Mouse (Mus musculus): ENCODE results near the gene Gm16485.

The Gm16485 gene

DNA sequence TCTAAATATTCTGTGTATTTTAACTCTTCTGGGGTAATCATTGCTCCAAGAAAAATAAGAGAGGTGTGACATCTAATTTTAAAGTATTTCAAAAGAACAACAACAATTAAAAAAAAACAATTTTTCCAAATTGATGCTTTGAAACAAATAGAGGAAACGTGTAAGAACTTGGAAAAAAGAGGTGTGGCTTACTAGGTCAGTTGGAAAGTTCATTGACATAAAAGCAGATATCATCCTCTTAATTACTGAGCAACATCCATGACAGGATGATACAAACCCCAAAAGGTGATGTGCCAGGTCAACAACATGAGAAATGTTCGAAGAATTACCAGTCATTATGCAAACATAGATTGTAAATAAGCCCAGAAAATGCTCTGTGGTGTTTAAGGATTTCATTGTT, at the start of gene Gm16485:
Gm16485 (plus strand) TSS at position 301 of the 400 bp plus-strand sequence.
- in situ Hi-C loops (cut with MseI, MboI), result loop anchor here in 1 of 2 experiments (25.0 kb wide), 1 partner anchor 734 kb away; no protein-coding TSS in a partner anchor

DNA sequence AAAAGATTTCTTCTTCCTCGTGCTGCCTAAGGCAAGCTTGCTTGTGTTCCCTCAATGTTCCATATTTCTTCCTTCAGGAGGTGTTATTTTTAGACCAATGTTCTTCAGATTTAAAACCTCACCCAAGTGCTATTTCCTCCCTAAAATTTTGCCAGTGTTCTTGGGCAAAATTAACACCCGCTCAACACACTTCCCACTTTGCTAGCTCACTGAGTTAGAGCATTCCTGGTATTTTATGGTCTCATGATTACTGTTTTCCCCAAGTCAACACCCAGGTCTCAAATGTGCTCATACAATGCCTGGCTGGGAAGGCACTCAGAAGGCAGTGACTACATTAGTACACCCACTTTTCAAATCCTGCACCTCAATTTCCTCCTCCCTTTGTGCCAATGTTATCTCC, 44.0 kb upstream of the Gm16485 start:
- in situ Hi-C loops (cut with MseI, MboI), result no loop called here

DNA sequence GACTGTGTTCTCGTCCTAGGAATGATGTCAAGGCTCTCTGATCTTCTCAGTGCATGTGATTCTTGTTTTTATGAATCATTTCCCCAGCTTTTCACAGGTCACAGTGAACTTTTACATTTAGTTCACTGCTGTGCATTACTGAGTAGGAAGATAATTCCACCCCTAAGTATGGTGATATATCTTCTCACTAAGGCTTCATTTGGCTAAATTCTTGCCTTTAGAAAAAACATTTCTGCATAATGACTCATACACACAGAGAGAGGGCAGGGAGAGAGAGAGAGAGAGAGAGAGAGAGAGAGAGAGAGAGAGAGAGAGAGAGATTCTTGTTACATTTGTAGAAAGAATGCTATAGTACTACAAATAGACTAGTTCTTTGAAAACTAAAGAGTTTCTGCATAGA, 33.8 kb upstream of the Gm16485 start:
- in situ Hi-C loops (cut with MseI, MboI), result no loop called here

DNA sequence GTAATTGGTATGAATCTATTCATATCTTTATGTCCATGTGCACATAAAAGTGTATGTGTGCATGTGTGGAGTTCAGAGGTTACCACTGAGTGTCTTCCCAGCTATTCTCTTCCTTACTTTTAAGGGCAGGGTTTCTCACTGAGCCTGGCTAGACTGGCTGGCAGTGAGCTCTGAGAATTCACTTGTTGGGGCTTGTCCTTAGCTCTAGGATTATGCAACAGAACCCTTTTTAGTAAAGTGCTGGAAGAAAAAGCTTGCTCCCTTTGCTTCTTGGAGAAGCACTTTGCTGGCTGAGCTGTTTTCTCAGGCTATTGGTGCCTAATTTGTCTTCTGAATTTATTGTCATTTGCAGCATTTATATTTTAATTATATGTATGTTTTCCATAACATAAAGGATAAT, 18.3 kb upstream of the Gm16485 start:
- in situ Hi-C loops (cut with MseI, MboI), result loop anchor here in 1 of 2 experiments (25.0 kb wide), 1 partner anchor 716 kb away; no protein-coding TSS in a partner anchor

DNA sequence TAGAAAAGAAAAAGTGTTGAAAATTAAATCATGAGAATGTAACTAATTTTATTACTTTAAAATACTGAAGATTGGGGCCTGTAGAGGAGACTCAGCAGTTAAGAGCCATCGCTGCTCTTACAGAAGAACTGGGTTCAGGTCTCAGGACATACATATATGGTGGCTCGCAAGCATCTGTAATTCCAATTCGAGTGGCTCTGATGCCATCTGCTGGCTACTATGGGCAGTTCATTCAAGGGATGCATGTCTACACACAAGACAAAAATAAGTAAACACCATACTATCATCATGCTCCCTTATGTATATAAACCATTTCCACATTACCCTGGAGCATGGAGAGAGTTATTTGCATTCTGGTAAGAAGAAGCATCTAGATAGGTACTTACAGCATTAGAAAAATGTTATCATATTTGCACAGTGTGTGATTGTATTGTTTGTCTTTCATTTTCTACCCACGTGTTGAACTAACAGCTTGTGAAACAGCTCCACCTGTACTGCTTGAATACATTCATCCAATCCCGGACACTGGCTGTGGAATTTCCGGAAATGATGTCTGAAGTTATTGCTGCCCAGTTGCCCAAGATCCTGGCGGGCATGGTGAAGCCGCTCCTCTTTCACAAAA, 7.0 kb upstream of the Gm16485 start:
- in situ Hi-C loops (cut with MseI, MboI), result loop anchor here (5.0 to 25.0 kb wide), 3 partner anchors 267 to 727 kb away; no protein-coding TSS in a partner anchor

DNA sequence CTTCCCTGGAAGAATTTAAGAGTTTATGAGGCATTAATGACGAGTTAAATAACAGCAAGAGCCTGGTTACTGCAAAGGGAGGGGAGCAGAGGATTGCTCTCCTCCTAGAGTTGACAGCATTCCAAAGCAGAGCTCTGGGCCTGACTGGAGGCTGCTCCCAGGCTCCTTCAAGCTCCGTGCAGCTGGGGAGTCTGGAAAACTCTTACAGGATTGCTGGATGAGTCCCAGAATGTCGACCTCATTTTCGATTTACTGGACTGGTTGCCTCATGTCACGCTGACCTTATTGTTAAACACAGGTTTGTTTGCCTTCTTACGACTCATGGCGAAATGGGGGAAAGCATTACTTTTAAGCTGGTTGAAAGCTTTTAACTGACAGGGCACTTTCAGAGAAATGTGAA, 1.4 kb upstream of the Gm16485 start:
- in situ Hi-C loops (cut with MseI, MboI), result loop anchor here in 1 of 2 experiments (25.0 kb wide), 1 partner anchor 733 kb away; no protein-coding TSS in a partner anchor

DNA sequence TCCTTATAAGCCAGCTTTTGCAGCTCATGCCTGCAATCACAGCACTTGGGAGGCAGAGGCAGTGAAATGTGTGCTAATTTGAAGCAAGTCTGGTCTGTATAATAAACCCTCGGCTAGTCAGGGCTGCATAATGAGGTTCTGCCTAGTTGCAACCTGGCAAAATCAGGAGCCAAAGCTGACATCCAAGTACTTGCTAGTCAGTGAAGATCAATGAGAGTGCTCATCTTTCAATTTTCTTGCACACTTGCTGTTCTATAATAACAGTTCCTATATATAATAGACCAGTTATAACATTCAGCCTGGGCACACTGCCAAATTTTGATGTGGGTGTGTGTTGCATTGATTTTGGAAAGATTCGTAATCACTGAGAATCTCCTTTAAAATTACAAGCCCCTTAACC, 6.2 kb downstream of the Gm16485 start:
- in situ Hi-C loops (cut with MseI, MboI), result no loop called here

DNA sequence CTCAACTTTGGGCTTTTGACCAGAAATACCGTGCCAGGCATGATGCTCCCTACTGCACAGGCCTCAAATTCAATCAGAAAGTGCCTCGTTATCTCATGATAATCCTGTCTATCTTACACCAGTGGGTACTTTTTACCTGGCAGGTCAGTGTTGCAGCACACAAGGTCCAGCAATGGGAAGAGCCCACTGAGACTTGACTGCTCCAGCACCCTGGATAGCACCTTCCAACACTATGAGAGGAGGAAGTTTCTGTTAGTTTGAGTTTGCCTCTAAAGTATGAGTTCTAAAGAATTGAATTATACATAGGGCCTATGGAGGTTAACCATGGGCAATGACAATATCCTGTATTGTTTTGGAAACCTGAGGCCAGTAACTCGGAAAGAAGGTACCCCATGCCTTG, 10.7 kb downstream of the Gm16485 start:
- in situ Hi-C loops (cut with MseI, MboI), result no loop called here

DNA sequence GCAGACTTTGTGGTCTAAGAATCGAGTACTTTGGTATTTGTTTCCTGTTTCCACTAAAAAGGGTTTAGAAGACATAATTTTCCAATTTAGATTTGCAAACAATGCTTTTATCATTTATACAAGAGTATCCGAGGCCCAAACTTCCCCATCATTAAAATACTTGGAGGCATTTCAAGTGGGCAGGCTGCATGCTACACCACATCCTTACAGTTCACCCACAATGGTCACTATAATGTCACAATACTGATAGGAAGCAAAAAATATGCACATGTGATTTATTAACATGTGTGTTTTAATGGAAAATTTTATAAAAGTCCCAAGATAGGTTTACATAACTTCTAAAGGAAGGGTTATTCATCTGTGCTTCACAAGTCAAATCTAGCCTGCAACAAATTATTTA, 24.9 kb downstream of the Gm16485 start:
- in situ Hi-C loops (cut with MseI, MboI), result no loop called here

DNA sequence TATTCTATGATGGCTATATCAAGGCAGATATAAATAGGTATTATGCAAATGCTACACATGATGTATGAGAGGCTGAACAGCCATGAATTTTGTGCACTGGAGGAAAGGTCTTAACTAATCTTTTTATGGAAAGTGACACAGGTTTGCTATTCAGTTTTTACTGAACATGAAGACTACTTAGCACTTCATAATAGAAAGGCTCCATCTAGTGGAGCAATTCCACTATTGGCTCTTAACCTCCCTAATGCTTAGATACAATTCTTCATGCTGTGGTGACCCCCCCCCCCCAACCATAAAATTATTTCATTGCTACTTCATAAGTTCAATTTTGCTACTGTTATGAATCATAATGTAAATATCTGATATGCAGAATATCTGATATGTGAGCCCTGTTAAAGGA, 29.6 kb downstream of the Gm16485 start:
- in situ Hi-C loops (cut with MseI, MboI), result no loop called here

DNA sequence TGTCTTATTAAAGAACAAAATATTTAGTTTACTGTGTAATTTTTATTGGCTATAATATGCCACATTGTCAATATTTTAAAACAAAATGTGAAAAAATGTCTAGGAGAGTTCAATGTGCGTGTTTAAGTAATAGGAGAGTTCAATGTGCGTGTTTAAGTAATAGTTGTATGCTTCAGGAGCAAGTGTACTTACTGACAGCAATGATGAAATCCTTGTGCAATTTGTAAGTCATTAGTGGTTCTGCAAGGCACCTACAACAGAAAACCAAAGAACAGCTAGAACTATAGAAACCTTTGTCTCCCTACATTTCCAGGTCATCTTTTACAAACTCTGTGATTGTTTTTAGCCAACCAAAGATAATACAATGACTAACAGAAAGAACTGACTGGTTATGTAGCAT, 43.5 kb downstream of the Gm16485 start:
- in situ Hi-C loops (cut with MseI, MboI), result no loop called here

Data from mouse trophoblast stem cell (cell line).